Mouse (Mus musculus) cerebellum, adult 2 months (tissue): Measurements from ENCODE around the gene Kcna5.

ENCODE experiments used
- CTCF ChIP-seq: fragments of 200-500 bp; IDR thresholded peaks from 2 replicates; pipeline ENCODE4 v1.5.1; 2011; ENCODE audit warnings: low read depth, mild to moderate bottlenecking, control low read depth, low read length, moderate library complexity, borderline replicate concordance; ENCODE audit not compliant: insufficient read depth
- POLR2A ChIP-seq: fragments of 200-500 bp; IDR thresholded peaks from 2 replicates; pipeline ENCODE4 v1.6.1; 2011; ENCODE audit warnings: low read length, control low read depth, borderline replicate concordance; ENCODE audit not compliant: insufficient read depth

- TF ChIP-seq POLR2A (no peak), CTCF (peak; percentile 29; the same call in 1 of the 2 replicates)
These were observed 31.3 kb downstream of the Kcna5 start for GRCm38 (mm10) chr6:126503920-126504319.
